Mouse (Mus musculus) MEL (cell line): Measurements from ENCODE around the gene Hlcs. TPM values are rescaled to one million over a fixed set of nuclear protein-coding genes. Genes with fewer than 3 reads are reported as not detected.

Experiments
- DNase-seq: peaks from one replicate; pipeline ENCODE4 v3.0.0; 2011; ENCODE audit warnings: low read depth, low spot score
- H3K27ac ChIP-seq: 2 replicates; pipeline ENCODE4 v1.5.1; 2012; ENCODE audit warnings: low read depth, mild to moderate bottlenecking, control low read depth, low read length, moderate library complexity; ENCODE audit not compliant: control insufficient read depth
- H3K27me3 ChIP-seq, 2 experiments: fragments of 150-350 bp in 1 of 2; sonication (generic) in 1 of 2; 2 replicates each; pipeline ENCODE4 v1.6.1; 2012; ENCODE audit warnings: low read length in 2 of 2, mild to moderate bottlenecking in 2 of 2, improper control_type of control experiment in 1 of 2, moderate library complexity in 1 of 2; ENCODE audit not compliant: insufficient read depth in 2 of 2, control insufficient read depth in 1 of 2
- H3K36me3 ChIP-seq, 2 experiments: 2 replicates each; pipeline ENCODE4 v1.6.1; 2012 to 2014; ENCODE audit warnings: low read length in 2 of 2, improper control_type of control experiment in 1 of 2, inconsistent platforms in 1 of 2, mild to moderate bottlenecking in 1 of 2; ENCODE audit not compliant: insufficient read depth in 2 of 2, control insufficient read depth in 1 of 2
- H3K4me1 ChIP-seq, 2 experiments: fragments of 150-350 bp in 1 of 2; sonication (generic) in 1 of 2; 2 replicates each; pipeline ENCODE4 v1.6.1; 2012; ENCODE audit warnings: low read length in 2 of 2, improper control_type of control experiment in 1 of 2, mild to moderate bottlenecking in 1 of 2; ENCODE audit not compliant: insufficient read depth in 2 of 2, control insufficient read depth in 1 of 2
- H3K4me3 ChIP-seq, 2 experiments: fragments of 150-350 bp in 1 of 2; sonication (generic) in 1 of 2; 2 replicates each; pipeline ENCODE4 v1.5.1; 2012; ENCODE audit warnings: low read depth in 2 of 2, low read length in 2 of 2, mild to moderate bottlenecking in 2 of 2, moderate library complexity in 2 of 2, control low read depth in 1 of 2, improper control_type of control experiment in 1 of 2; ENCODE audit not compliant: control insufficient read depth in 1 of 2, insufficient read depth in 1 of 2
- H3K79me2 ChIP-seq: 2 replicates; pipeline ENCODE4 v1.6.1; 2012; ENCODE audit warnings: mild to moderate bottlenecking, low read length, moderate library complexity; ENCODE audit not compliant: control insufficient read depth, poor library complexity, insufficient read depth
- H3K9ac ChIP-seq: 2 replicates; pipeline ENCODE4 v1.6.1; 2012; ENCODE audit warnings: low read depth, mild to moderate bottlenecking, control low read depth, low read length, moderate library complexity; ENCODE audit not compliant: control insufficient read depth, poor library complexity, severe bottlenecking
- H3K9me3 ChIP-seq: fragments of 150-350 bp; sonication (generic); replicated peaks from 2 replicates; pipeline ENCODE4 v1.6.1; 2012; ENCODE audit warnings: mild to moderate bottlenecking, low read length, improper control_type of control experiment, moderate library complexity; ENCODE audit not compliant: insufficient read depth
- CHD2 ChIP-seq: IDR thresholded peaks from 2 replicates; pipeline ENCODE4 v1.6.1; 2011; ENCODE audit warnings: low read length, improper control_type of control experiment
- CTCF ChIP-seq, 3 experiments: IDR thresholded peaks in 2 of 3; conservative IDR thresholded peaks in 1 of 3; 2 replicates each; pipeline ENCODE4 v1.5.1; 2011 to 2012; ENCODE audit warnings: low read length in 3 of 3, low read depth in 2 of 3, mild to moderate bottlenecking in 2 of 3, improper control_type of control experiment in 1 of 3, inconsistent platforms in 1 of 3, mixed read lengths in 1 of 3, moderate library complexity in 1 of 3; ENCODE audit not compliant: control insufficient read depth in 1 of 3, insufficient read depth in 1 of 3, poor library complexity in 1 of 3, severe bottlenecking in 1 of 3
- E2F4 ChIP-seq: IDR thresholded peaks from 2 replicates; pipeline ENCODE4 v1.6.1; 2011; ENCODE audit warnings: low read depth, low read length, improper control_type of control experiment, borderline replicate concordance
- EP300 ChIP-seq, 2 experiments: IDR thresholded peaks; 2 replicates each; pipeline ENCODE4 v1.6.1; 2011; ENCODE audit warnings: improper control_type of control experiment in 2 of 2, low read length in 2 of 2, low read depth in 1 of 2, mild to moderate bottlenecking in 1 of 2
- GATA1 ChIP-seq: IDR thresholded peaks from 2 replicates; pipeline ENCODE4 v1.6.1; 2011; ENCODE audit warnings: low read depth, low read length, improper control_type of control experiment
- HCFC1 ChIP-seq: IDR thresholded peaks from 2 replicates; pipeline ENCODE4 v1.6.1; 2012; ENCODE audit warnings: low read depth, mild to moderate bottlenecking, inconsistent platforms, low read length, improper control_type of control experiment, moderate library complexity
- JUND ChIP-seq: IDR thresholded peaks from 2 replicates; pipeline ENCODE4 v1.6.1; 2011; ENCODE audit warnings: low read depth, mild to moderate bottlenecking, improper control_type of control experiment, low read length
- KAT2A ChIP-seq: conservative IDR thresholded peaks from 2 replicates; pipeline ENCODE4 v1.6.1; 2012; ENCODE audit warnings: low read depth, low read length, improper control_type of control experiment, inconsistent platforms
- MAFK ChIP-seq: IDR thresholded peaks from 2 replicates; pipeline ENCODE4 v1.6.1; 2011; ENCODE audit warnings: low read depth, mild to moderate bottlenecking, low read length, improper control_type of control experiment, borderline replicate concordance
- MAX ChIP-seq: IDR thresholded peaks from 2 replicates; pipeline ENCODE4 v1.6.1; 2011; ENCODE audit warnings: low read length, improper control_type of control experiment
- MAZ ChIP-seq: IDR thresholded peaks from 2 replicates; pipeline ENCODE4 v1.6.1; 2012; ENCODE audit warnings: low read depth, mild to moderate bottlenecking, inconsistent platforms, low read length, improper control_type of control experiment
- MYB ChIP-seq: IDR thresholded peaks from 2 replicates; pipeline ENCODE4 v1.6.1; 2011; ENCODE audit warnings: mild to moderate bottlenecking, low read depth, low read length, improper control_type of control experiment
- MYC ChIP-seq: IDR thresholded peaks from 2 replicates; pipeline ENCODE4 v1.6.1; 2011; ENCODE audit warnings: low read depth, mild to moderate bottlenecking, low read length, improper control_type of control experiment, moderate library complexity
- POLR2A ChIP-seq, 2 experiments: IDR thresholded peaks; 2 replicates each; pipeline ENCODE4 v1.6.1; 2011 to 2012; ENCODE audit warnings: low read length in 2 of 2, mild to moderate bottlenecking in 2 of 2, control low read depth in 1 of 2, improper control_type of control experiment in 1 of 2, low read depth in 1 of 2, moderate library complexity in 1 of 2; ENCODE audit not compliant: control insufficient read depth in 1 of 2, insufficient read depth in 1 of 2, poor library complexity in 1 of 2
- RCOR1 ChIP-seq: IDR thresholded peaks from 2 replicates; pipeline ENCODE4 v1.6.1; 2012; ENCODE audit warnings: low read depth, mild to moderate bottlenecking, inconsistent platforms, low read length, improper control_type of control experiment
- TBP ChIP-seq: IDR thresholded peaks from 2 replicates; pipeline ENCODE4 v1.8.0; 2011; ENCODE audit warnings: low read depth, low read length, improper control_type of control experiment
- TCF12 ChIP-seq: IDR thresholded peaks from 2 replicates; pipeline ENCODE4 v1.6.1; 2014; ENCODE audit warnings: low read depth, mild to moderate bottlenecking, inconsistent platforms, low read length, improper control_type of control experiment, moderate library complexity
- UBTF ChIP-seq: IDR thresholded peaks from 2 replicates; pipeline ENCODE4 v1.6.1; 2012; ENCODE audit warnings: low read depth, mild to moderate bottlenecking, inconsistent platforms, low read length, improper control_type of control experiment, moderate library complexity, borderline replicate concordance; ENCODE audit not compliant: insufficient read depth
- ZMIZ1 ChIP-seq: IDR thresholded peaks from 2 replicates; pipeline ENCODE4 v1.6.1; 2012; ENCODE audit warnings: low read depth, mild to moderate bottlenecking, inconsistent platforms, low read length, improper control_type of control experiment, moderate library complexity
- ZNF384 ChIP-seq: IDR thresholded peaks from 2 replicates; pipeline ENCODE4 v1.6.1; 2012; ENCODE audit warnings: low read depth, mild to moderate bottlenecking, inconsistent platforms, low read length, improper control_type of control experiment
- polyA plus RNA-seq, 2 experiments: library from polyadenylated mRNA; stranded (reverse) in 1 of 2; unstranded in 1 of 2; fragments of >175 nt in 1 of 2; fragments of >200 nt in 1 of 2; gene quantifications; 2 replicates each; pipeline versions ENCODE4 v1.2.1 to v1.2.4; 2012; ENCODE audit warnings: low replicate concordance in 2 of 2, low read depth in 1 of 2; ENCODE audit not compliant: insufficient read length in 2 of 2, insufficient read depth in 1 of 2, missing spikeins in 1 of 2
- total RNA-seq: library from RNA; depleted of rRNA; stranded (reverse); fragments of 300-350 nt; gene quantifications from 2 replicates; pipeline ENCODE4 v1.2.3, GENCODE M21; 2012

The Hlcs gene
- total and polyA plus RNA-seq, 3 experiments: 3.3 to 6.4 TPM; not detected in 1

DNA sequence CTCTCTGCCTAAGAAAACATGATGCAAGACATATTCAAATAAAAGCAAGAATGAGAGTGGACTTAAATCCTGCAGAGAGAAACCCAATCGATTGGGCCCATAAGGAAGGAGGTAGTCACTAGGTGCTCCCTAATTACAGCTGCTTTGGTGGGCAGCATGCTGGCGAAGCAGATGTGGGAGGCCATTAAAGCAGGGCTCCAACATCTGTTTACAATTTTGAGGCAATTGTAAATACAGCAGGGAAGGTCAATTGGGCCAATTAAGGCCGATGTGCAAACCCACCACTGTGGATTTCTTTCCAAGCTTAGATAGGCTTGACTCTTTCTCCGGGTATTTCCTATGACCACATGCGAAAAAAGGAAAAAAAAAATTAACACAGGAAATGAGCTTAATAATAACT, 117.5 kb downstream of the Hlcs start:
- no peak for TF ChIP-seq MYB
- TF ChIP-seq EP300 (IDR thresholded peaks at IDR 0.05; ENCODE audit: low read depth in 1 of 2, low read length in 2 of 2): no peak
- TF ChIP-seq HCFC1: no peak
- no peak for TF ChIP-seq MAZ
- TF ChIP-seq MYC: no peak
- TF ChIP-seq, all 39 proteins: peak for 0
- H3K79me2 ChIP-seq: no peaks in the 10 kb centered on the region
- no peak for DNase-seq
- H3K9ac ChIP-seq: no peak overlapping the region
- H3K4me3 ChIP-seq: no peak overlapping the region
- H3K9me3 ChIP-seq: no peaks in the 10 kb centered on the region
- no peaks in the 10 kb centered on the region for H3K4me1 ChIP-seq
- no peaks in the 10 kb centered on the region for H3K36me3 ChIP-seq
- no peak overlapping the region for H3K27ac ChIP-seq
- H3K27me3 ChIP-seq: no peaks in the 10 kb centered on the region

DNA sequence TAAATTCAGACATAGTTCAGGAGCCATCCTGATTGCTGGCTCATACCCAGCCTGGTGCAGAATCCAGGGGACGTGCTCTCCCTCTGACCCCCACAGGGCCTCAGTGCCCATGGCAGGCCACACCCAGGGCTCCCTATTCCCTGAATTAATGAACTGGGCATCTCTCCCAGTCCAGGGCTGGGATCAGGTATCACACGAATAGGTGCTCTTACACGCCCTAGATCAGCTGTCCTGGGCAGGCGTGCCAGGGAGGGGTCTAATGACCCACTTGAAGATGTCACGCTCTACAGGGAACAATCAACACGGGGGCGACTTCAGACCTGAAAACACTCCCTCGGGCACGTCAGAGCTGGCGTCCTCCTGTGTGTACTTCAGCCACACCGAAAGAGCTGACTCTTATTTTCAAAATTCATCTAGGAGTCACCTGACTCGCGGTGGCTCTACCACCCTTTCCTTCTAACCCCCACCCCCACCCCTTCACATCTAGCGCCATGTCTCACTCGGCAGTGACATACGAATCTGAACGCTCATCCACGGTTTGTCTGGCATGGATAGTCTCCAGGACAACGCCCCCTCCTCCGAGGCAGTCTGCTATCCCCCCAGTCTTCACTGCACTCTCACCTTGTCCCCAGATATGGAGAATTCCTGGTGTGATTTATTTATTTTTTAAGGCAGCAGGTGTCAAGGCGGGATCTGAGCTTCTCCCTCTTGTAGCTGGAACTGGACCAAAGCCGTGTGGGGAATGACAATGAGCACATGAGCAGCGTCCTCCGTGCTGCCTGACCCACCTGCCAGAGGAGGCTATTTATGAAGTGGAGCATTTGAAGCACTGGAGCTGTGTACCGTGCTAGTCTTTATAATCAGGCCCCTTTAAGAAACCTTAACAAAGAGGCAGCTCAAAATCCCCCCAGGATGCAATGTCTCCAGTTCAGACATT, 121.7 kb downstream of the Hlcs start:
- H3K27ac ChIP-seq: no peak overlapping the region

DNA sequence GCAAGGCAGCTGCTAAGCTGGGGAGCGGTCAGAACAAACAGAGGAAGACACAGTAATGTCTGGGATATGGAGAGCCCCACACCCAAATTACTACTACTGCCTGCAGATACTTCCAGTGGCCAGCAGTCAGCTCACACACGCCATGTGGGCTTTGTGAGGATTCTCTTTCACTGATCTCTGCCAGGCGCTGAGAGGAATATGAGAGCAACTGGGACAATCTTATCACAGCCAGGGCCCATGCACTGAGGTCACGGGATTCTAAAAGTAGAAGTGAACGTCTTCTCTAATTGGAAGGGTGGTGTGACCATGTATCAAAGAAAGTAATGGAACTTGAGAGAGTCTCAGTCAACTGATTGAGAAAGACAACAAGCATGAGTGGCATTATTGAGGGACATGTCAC, 123.1 kb downstream of the Hlcs start:
- Histone ChIP-seq H3K4me3 (no peak overlapping the region), H3K27ac (no peak overlapping the region), H3K27me3 (no peaks in the 10 kb centered on the region), H3K36me3 (peaks cover 0 to 4% of the 10 kb centered on the region in 2 experiments; a peak in 2 of 4 replicates), H3K9ac (no peak overlapping the region), H3K4me1 (peaks cover under 1 to 8% of the 10 kb centered on the region in 2 experiments), H3K9me3 (no peaks in the 10 kb centered on the region), H3K79me2 (no peaks in the 10 kb centered on the region)
- TF ChIP-seq TBP (no peak), CTCF (IDR thresholded peaks at IDR 0.05 in 2 of 3, conservative IDR thresholded peaks at IDR 0.05 in 1 of 3; ENCODE audit: control insufficient read depth in 1 of 3, insufficient read depth in 1 of 3, low read depth in 2 of 3, low read length in 3 of 3, poor library complexity in 1 of 3, severe bottlenecking in 1 of 3) (no peak)
- DNase-seq: no peak

More for the DNA sequence above, 121.7 kb downstream of the Hlcs start:
- no peaks in the 10 kb centered on the region for H3K36me3 ChIP-seq
- H3K9ac ChIP-seq: no peak overlapping the region
- H3K9me3 ChIP-seq: no peaks in the 10 kb centered on the region
- no peaks in the 10 kb centered on the region for H3K79me2 ChIP-seq
- H3K4me1 ChIP-seq: no peaks in the 10 kb centered on the region
- no peak overlapping the region for H3K4me3 ChIP-seq
- TF ChIP-seq KAT2A: no peak
- no peak for TF ChIP-seq MYC
- no peak for TF ChIP-seq MAZ
- TF ChIP-seq ZMIZ1: no peak
- TF ChIP-seq CTCF (IDR thresholded peaks at IDR 0.05 in 2 of 3, conservative IDR thresholded peaks at IDR 0.05 in 1 of 3; ENCODE audit: control insufficient read depth in 1 of 3, insufficient read depth in 1 of 3, low read depth in 2 of 3, low read length in 3 of 3, poor library complexity in 1 of 3, severe bottlenecking in 1 of 3): no peak
- no peak for TF ChIP-seq POLR2A (IDR thresholded peaks at IDR 0.05; ENCODE audit: control insufficient read depth in 1 of 2, insufficient read depth in 1 of 2, low read depth in 1 of 2, low read length in 2 of 2, poor library complexity in 1 of 2)
- no peak for TF ChIP-seq ZNF384
- no peak for TF ChIP-seq EP300 (IDR thresholded peaks at IDR 0.05; ENCODE audit: low read depth in 1 of 2, low read length in 2 of 2)
- TF ChIP-seq MYB: no peak
- TF ChIP-seq UBTF: no peak
- TF ChIP-seq RCOR1: no peak
- no peak for TF ChIP-seq HCFC1
- no peak for TF ChIP-seq GATA1
- no peak for TF ChIP-seq E2F4
- no peak for TF ChIP-seq TBP
- no peak for TF ChIP-seq TCF12
- TF ChIP-seq MAFK: no peak
- no peak for TF ChIP-seq MAX
- TF ChIP-seq JUND: no peak
- TF ChIP-seq CHD2: no peak
- no peak for DNase-seq
- H3K27me3 ChIP-seq: no peaks in the 10 kb centered on the region
